8 mouse cellular contexts compared by ENCODE assay signal in the genomic region with DNA sequence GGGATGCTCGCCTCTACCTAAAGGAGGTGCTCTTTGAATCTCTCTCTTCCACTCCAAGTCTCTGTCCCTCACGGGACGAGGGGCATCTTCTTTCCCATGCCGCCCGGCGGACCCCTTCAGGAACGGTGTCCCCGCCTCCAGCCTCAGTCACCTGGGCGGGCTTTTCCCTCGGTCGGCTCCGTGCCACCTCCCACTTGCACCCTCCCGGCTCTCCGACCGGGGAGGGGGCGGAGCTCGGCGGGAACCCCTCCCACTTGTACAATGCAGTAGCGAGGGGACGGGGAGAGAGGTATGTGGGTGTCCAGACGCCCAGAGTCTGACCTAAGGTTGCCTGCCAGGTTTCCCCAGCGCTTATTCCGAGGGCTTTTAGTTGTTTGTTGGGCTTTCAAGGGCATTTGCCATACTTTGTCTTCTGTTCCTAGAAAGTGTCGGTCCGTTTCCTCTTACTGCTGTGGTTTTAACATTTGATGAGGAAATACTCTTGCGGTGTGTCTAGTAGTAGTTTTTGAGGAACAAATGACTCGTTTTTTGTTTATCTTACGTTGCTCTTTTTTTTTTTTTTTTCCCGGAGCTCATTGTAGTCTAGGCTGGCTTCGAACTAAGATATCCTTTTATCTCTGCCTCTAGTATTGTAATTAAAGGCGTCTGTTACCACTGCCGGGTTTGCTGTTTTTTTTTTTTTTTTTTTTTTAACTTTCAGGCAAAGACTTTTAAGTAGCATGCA. TPM values are rescaled to one million over a fixed set of nuclear protein-coding genes. Genes with fewer than 3 reads are reported as not detected.
DNase-seq lines count a peak whose midpoint lies in the region; ATAC-seq and TF ChIP-seq lines count a peak whose summit lies in the region.

No protein-coding gene starts in this region.

- no peak for TF ChIP-seq CTCF in bone marrow macrophage, adult 2 months (IDR thresholded peaks at IDR 0.05; ENCODE audit: low read depth, low read length)
- TF ChIP-seq CTCF in embryonic fibroblast, embryonic 13.5 days (IDR thresholded peaks at IDR 0.05; ENCODE audit: borderline replicate concordance, insufficient read depth, low read length): no peak

- H3K4me2 ChIP-seq in kidney, embryonic 15.5 days: peak overlapping the region; percentile 71
- peak overlapping the region; percentile 77 for H3K4me2 ChIP-seq in liver, embryonic 11.5 days
- peak overlapping the region; percentile 80 for H3K4me2 ChIP-seq in stomach, embryonic 15.5 days

- H3K27ac ChIP-seq in bone marrow macrophage, adult 2 months (ENCODE audit: insufficient read depth, low read depth, low read length): peak overlapping the region; percentile 11; the same call in 1 of the 2 replicates
- H3K27ac ChIP-seq in embryonic fibroblast, embryonic 13.5 days (ENCODE audit: insufficient read depth, low read length): peak overlapping the region; percentile 51
- peak overlapping the region; percentile 99 for H3K27ac ChIP-seq in heart, embryonic 10.5 days
- peak overlapping the region; percentile 94 for H3K27ac ChIP-seq in kidney, embryonic 15.5 days
- peak overlapping the region; percentile 97 for H3K27ac ChIP-seq in liver, embryonic 11.5 days (ENCODE audit: low read depth, low read length)
- H3K27ac ChIP-seq in stomach, embryonic 15.5 days: peak overlapping the region; percentile 93

- ATAC-seq in kidney, embryonic 15.5 days (replicated peaks; ENCODE audit: low FRiP score): peak; percentile 90
- peak; percentile 87 for ATAC-seq in liver, embryonic 11.5 days (replicated peaks; ENCODE audit: low FRiP score)
- ATAC-seq in stomach, embryonic 15.5 days (ENCODE audit: insufficient read depth, low FRiP score, low read depth): peak; percentile 88

- H3K9me3 ChIP-seq in heart, embryonic 10.5 days: no peaks in the 10 kb centered on the region
- H3K9me3 ChIP-seq in kidney, embryonic 15.5 days (replicated peaks): no peaks in the 10 kb centered on the region
- H3K9me3 ChIP-seq in liver, embryonic 11.5 days (ENCODE audit: control insufficient read depth, low read length): no peaks in the 10 kb centered on the region
- no peaks in the 10 kb centered on the region for H3K9me3 ChIP-seq in stomach, embryonic 15.5 days

- peaks cover 3% of the 10 kb centered on the region; the same call in 1 of the 2 replicates for H3K4me1 ChIP-seq in bone marrow macrophage, adult 2 months (ENCODE audit: control insufficient read depth, insufficient read depth, low read length)
- H3K4me1 ChIP-seq in embryonic fibroblast, embryonic 13.5 days (ENCODE audit: control insufficient read depth, insufficient read depth, low read length): no peaks in the 10 kb centered on the region
- no peaks in the 10 kb centered on the region for H3K4me1 ChIP-seq in heart, embryonic 10.5 days
- H3K4me1 ChIP-seq in kidney, embryonic 15.5 days: peaks cover 8% of the 10 kb centered on the region
- no peaks in the 10 kb centered on the region for H3K4me1 ChIP-seq in liver, embryonic 11.5 days (replicated peaks; ENCODE audit: control insufficient read depth, insufficient read depth, low read length)
- no peaks in the 10 kb centered on the region for H3K4me1 ChIP-seq in stomach, embryonic 15.5 days

- no peak for TF ChIP-seq POLR2A in bone marrow macrophage, adult 2 months (IDR thresholded peaks at IDR 0.05; ENCODE audit: borderline replicate concordance, low read depth, low read length)
- peak; percentile 61 for TF ChIP-seq POLR2A in embryonic fibroblast, embryonic 13.5 days (IDR thresholded peaks at IDR 0.05; ENCODE audit: low read depth, low read length)

- no peaks in the 10 kb centered on the region for H3K27me3 ChIP-seq in heart, embryonic 10.5 days (ENCODE audit: insufficient read depth, poor library complexity, severe bottlenecking)
- no peaks in the 10 kb centered on the region for H3K27me3 ChIP-seq in kidney, embryonic 15.5 days
- H3K27me3 ChIP-seq in liver, embryonic 11.5 days (replicated peaks; ENCODE audit: control insufficient read depth, insufficient read depth, low read length): no peaks in the 10 kb centered on the region
- H3K27me3 ChIP-seq in stomach, embryonic 15.5 days (replicated peaks): no peaks in the 10 kb centered on the region

- H3K36me3 ChIP-seq in heart, embryonic 10.5 days: no peaks in the 10 kb centered on the region
- H3K36me3 ChIP-seq in kidney, embryonic 15.5 days: peaks cover 2% of the 10 kb centered on the region; the same call in 1 of the 2 replicates
- no peaks in the 10 kb centered on the region for H3K36me3 ChIP-seq in liver, embryonic 11.5 days (ENCODE audit: control insufficient read depth, insufficient read depth, low read length)
- H3K36me3 ChIP-seq in stomach, embryonic 15.5 days: no peaks in the 10 kb centered on the region

- peak overlapping the region; percentile 90 for H3K9ac ChIP-seq in kidney, embryonic 15.5 days
- H3K9ac ChIP-seq in liver, embryonic 11.5 days (ENCODE audit: low read depth, low read length): peak overlapping the region; percentile 98
- H3K9ac ChIP-seq in stomach, embryonic 15.5 days: peak overlapping the region; percentile 68

- DNase-seq in B cell, adult 2 months: peak; percentile 81 to 85
- peak; percentile 96 for DNase-seq in heart, embryonic 10.5 days (ENCODE audit: low spot score)
- DNase-seq in liver, embryonic 11.5 days (ENCODE audit: low spot score): peak; percentile 92
- peak; percentile 94 for DNase-seq in naive thymus-derived CD4-positive, alpha-beta T cell, adult 2 months (ENCODE audit: low read depth)

- peak overlapping the region; percentile 94 for H3K4me3 ChIP-seq in bone marrow macrophage, adult 2 months (ENCODE audit: insufficient read depth, low read length)
- H3K4me3 ChIP-seq in embryonic fibroblast, embryonic 13.5 days (ENCODE audit: insufficient read depth, low read length): peak overlapping the region; percentile 97
- H3K4me3 ChIP-seq in heart, embryonic 10.5 days: peak overlapping the region; percentile 99
- H3K4me3 ChIP-seq in kidney, embryonic 15.5 days (replicated peaks): peak overlapping the region; percentile 99
- peak overlapping the region; percentile 99 for H3K4me3 ChIP-seq in liver, embryonic 11.5 days (ENCODE audit: low read depth, low read length)
- peak overlapping the region; percentile 100 for H3K4me3 ChIP-seq in stomach, embryonic 15.5 days (replicated peaks)

- 2% methylated on average over 32 of the region's 32 CpGs for WGBS in heart, embryonic 10.5 days
- 2% methylated on average over 32 of the region's 32 CpGs for WGBS in kidney, embryonic 15.5 days
- 1% methylated on average over 32 of the region's 32 CpGs for WGBS in liver, embryonic 11.5 days
- 1% methylated on average over 32 of the region's 32 CpGs for WGBS in stomach, embryonic 15.5 days

RNA-seq across cellular contexts. Expression of a gene that starts 0.9 kb away (rescaled TPM):
- polyA plus RNA-seq in bone marrow macrophage, adult 2 months (2012; ENCODE audit: insufficient read depth, insufficient read length, missing spikeins): 6.5 and 7.2 TPM in 2 replicates
- polyA plus RNA-seq in embryonic fibroblast, embryonic 13.5 days (2011; ENCODE audit: insufficient read length, low read depth, missing spikeins): 25.4 and 28.9 TPM in 2 replicates
- 25.7 and 28.1 TPM in 2 replicates for polyA plus RNA-seq in heart, embryonic 10.5 days (2016; fragmentation: Nextera tagmentation; extraction: Ambion mirVana)
- 26.8 and 27.6 TPM in 2 replicates for polyA plus RNA-seq in kidney, embryonic 15.5 days (2015; fragmentation: Nextera tagmentation; extraction: Ambion mirVana)
- polyA plus RNA-seq in liver, embryonic 11.5 days (2014; fragmentation: Nextera tagmentation; extraction: Ambion mirVana): 35.5 and 45.4 TPM in 2 replicates
- polyA plus RNA-seq in stomach, embryonic 15.5 days (2015; fragmentation: Nextera tagmentation; extraction: Ambion mirVana): 15.9 and 21.6 TPM in 2 replicates

RNA-seq across cellular contexts. Expression of a gene that starts 33.5 kb away (rescaled TPM):
- polyA plus RNA-seq in bone marrow macrophage, adult 2 months (2012; ENCODE audit: insufficient read depth, insufficient read length, missing spikeins): 7.6 and 8.5 TPM in 2 replicates
- polyA plus RNA-seq in embryonic fibroblast, embryonic 13.5 days (2011; ENCODE audit: insufficient read length, low read depth, missing spikeins): 17.7 and 18.5 TPM in 2 replicates
- polyA plus RNA-seq in heart, embryonic 10.5 days (2016; fragmentation: Nextera tagmentation; extraction: Ambion mirVana): 5.7 and 6.4 TPM in 2 replicates
- polyA plus RNA-seq in kidney, embryonic 15.5 days (2015; fragmentation: Nextera tagmentation; extraction: Ambion mirVana): 7.7 and 8.8 TPM in 2 replicates
- 4.0 and 4.5 TPM in 2 replicates for polyA plus RNA-seq in liver, embryonic 11.5 days (2014; fragmentation: Nextera tagmentation; extraction: Ambion mirVana)
- 5.8 and 6.2 TPM in 2 replicates for polyA plus RNA-seq in stomach, embryonic 15.5 days (2015; fragmentation: Nextera tagmentation; extraction: Ambion mirVana)

Comparison
In these comparisons a context has a peak if more than half of its experiments do, and no peak if none do; other contexts are left out.
1. Peak in every context shown above with its lines: DNase-seq, ATAC-seq, H3K4me3 ChIP-seq and H3K27ac ChIP-seq.
2. H3K27ac ChIP-seq: peak in every context shown above with its lines; median percentile 99 in heart, embryonic 10.5 days; 97 in liver, embryonic 11.5 days; 94 in kidney, embryonic 15.5 days; 93 in stomach, embryonic 15.5 days; 51 in embryonic fibroblast, embryonic 13.5 days; 11 in bone marrow macrophage, adult 2 months.